Mouse (Mus musculus) kidney, embryonic 16.5 days (tissue): ENCODE data around the gene Med27. TPM values are rescaled to one million over a fixed set of nuclear protein-coding genes. Genes with fewer than 3 reads are reported as not detected.

Experiments
- ATAC-seq: fragments of 200-750 bp; cut with Nextera tagmentation; 2 replicates; pipeline ENCODE4 v1.8.0; 2017; ENCODE audit warnings: moderate TSS enrichment; ENCODE audit not compliant: low FRiP score, low TSS enrichment
- H3K27ac ChIP-seq: fragments of 300-500 bp; sonication (generic); 2 replicates; pipeline ENCODE4 v1.5.1; 2014; ENCODE audit warnings: low read length
- H3K27me3 ChIP-seq: fragments of 300-500 bp; sonication (generic); 2 replicates; pipeline ENCODE4 v1.6.1; 2014; ENCODE audit warnings: low read length, control low read depth, mixed read lengths; ENCODE audit not compliant: insufficient read depth
- H3K36me3 ChIP-seq: fragments of 300-500 bp; sonication (generic); 2 replicates; pipeline ENCODE4 v1.6.1; 2014; ENCODE audit warnings: low read length, control low read depth, mixed read lengths; ENCODE audit not compliant: insufficient read depth
- H3K4me1 ChIP-seq: fragments of 300-500 bp; sonication (generic); 2 replicates; pipeline ENCODE4 v1.6.1; 2014; ENCODE audit warnings: low read length, control low read depth, mixed read lengths; ENCODE audit not compliant: insufficient read depth
- H3K4me2 ChIP-seq: fragments of 300-500 bp; sonication (generic); replicated peaks from 2 replicates; pipeline ENCODE4 v1.6.1; 2014; ENCODE audit warnings: low read depth, low read length
- H3K4me3 ChIP-seq: fragments of 300-500 bp; sonication (generic); 2 replicates; pipeline ENCODE4 v1.5.1; 2014; ENCODE audit warnings: mild to moderate bottlenecking, low read length
- H3K9ac ChIP-seq: fragments of 300-500 bp; sonication (generic); replicated peaks from 2 replicates; pipeline ENCODE4 v1.6.1; 2014; ENCODE audit warnings: low read length
- H3K9me3 ChIP-seq: fragments of 300-500 bp; sonication (generic); 2 replicates; pipeline ENCODE4 v1.6.1; 2016; ENCODE audit warnings: low read length, control low read depth
- WGBS: fragments of 180-500 bp; shearing (Covaris S2); extraction: QIAGEN DNeasy Blood & Tissue Kit; methylation state at CpG from one replicate; pipeline ENCODE4 v1.1.7; 2014; 5-methylcytosine and 5-hydroxymethylcytosine counted together
- polyA plus RNA-seq: library from polyadenylated mRNA; unstranded; fragments of >200 nt; fragmentation: Nextera tagmentation; extraction: Ambion mirVana; gene quantifications from 2 replicates; pipeline ENCODE4 v1.2.1, GENCODE M21; 2015

Gene Med27
- polyA plus RNA-seq, 1 experiment from 2014 or later = 53.0 TPM

GRCm38 (mm10) chr2:29500601-29501350 is 154.2 kb downstream of the Med27 start:
- H3K9me3 ChIP-seq = no peaks in the 10 kb centered on the region
- no peak overlapping the region for H3K4me3 ChIP-seq
- H3K4me2 ChIP-seq = no peak overlapping the region
- H3K9ac ChIP-seq = no peak overlapping the region
- 75% methylated on average over 9 of the region's 9 CpGs for whole genome bisulfite sequencing
- no peak overlapping the region for H3K27ac ChIP-seq
- H3K27me3 ChIP-seq = no peaks in the 10 kb centered on the region
- H3K36me3 ChIP-seq = no peaks in the 10 kb centered on the region
- H3K4me1 ChIP-seq = no peaks in the 10 kb centered on the region
- ATAC-seq = no peak

- WGBS = 84% methylated on average over 4 of the region's 4 CpGs
- Histone ChIP-seq H3K9me3 (no peaks in the 10 kb centered on the region), H3K27me3 (no peaks in the 10 kb centered on the region), H3K27ac (no peak overlapping the region), H3K4me2 (no peak overlapping the region), H3K9ac (no peak overlapping the region), H3K4me1 (no peaks in the 10 kb centered on the region), H3K36me3 (no peaks in the 10 kb centered on the region), H3K4me3 (no peak overlapping the region)
- ATAC-seq = no peak
Measured at GRCm38 (mm10) chr2:29501381-29501780, 154.8 kb downstream of the Med27 start.

- Histone ChIP-seq H3K9me3 (no peaks in the 10 kb centered on the region), H3K4me1 (no peaks in the 10 kb centered on the region), H3K36me3 (no peaks in the 10 kb centered on the region), H3K4me3 (no peak overlapping the region), H3K4me2 (no peak overlapping the region), H3K27ac (no peak overlapping the region), H3K27me3 (no peaks in the 10 kb centered on the region), H3K9ac (no peak overlapping the region)
- WGBS = 67% methylated on average over 6 of the region's 6 CpGs
- ATAC-seq = no peak
Measured at GRCm38 (mm10) chr2:29504848-29505247, 158.2 kb downstream of the Med27 start.

- Histone ChIP-seq H3K27me3 (no peaks in the 10 kb centered on the region), H3K4me2 (no peak overlapping the region), H3K4me1 (no peaks in the 10 kb centered on the region), H3K4me3 (no peak overlapping the region), H3K9ac (no peak overlapping the region), H3K27ac (no peak overlapping the region), H3K9me3 (no peaks in the 10 kb centered on the region), H3K36me3 (no peaks in the 10 kb centered on the region)
- no peak for ATAC-seq
- WGBS = 69% methylated on average over 4 of the region's 4 CpGs
Measured at GRCm38 (mm10) chr2:29506411-29506810, 159.8 kb downstream of the Med27 start.

GRCm38 (mm10) chr2:29513131-29513530 is 166.5 kb downstream of the Med27 start:
- no peak overlapping the region for H3K4me2 ChIP-seq
- H3K9me3 ChIP-seq = no peaks in the 10 kb centered on the region
- no peak overlapping the region for H3K9ac ChIP-seq
- H3K4me1 ChIP-seq = no peaks in the 10 kb centered on the region
- H3K27ac ChIP-seq = no peak overlapping the region
- no peaks in the 10 kb centered on the region for H3K36me3 ChIP-seq
- H3K4me3 ChIP-seq = no peak overlapping the region
- WGBS = 55% methylated on average over 7 of the region's 7 CpGs
- ATAC-seq = no peak
- no peaks in the 10 kb centered on the region for H3K27me3 ChIP-seq

- no peak overlapping the region for H3K27ac ChIP-seq
- H3K4me3 ChIP-seq = no peak overlapping the region
- no peaks in the 10 kb centered on the region for H3K4me1 ChIP-seq
- no peak overlapping the region for H3K4me2 ChIP-seq
- no peaks in the 10 kb centered on the region for H3K27me3 ChIP-seq
- ATAC-seq = no peak
- no peak overlapping the region for H3K9ac ChIP-seq
- no peaks in the 10 kb centered on the region for H3K9me3 ChIP-seq
- WGBS = 87% methylated on average over 6 of the region's 6 CpGs
- H3K36me3 ChIP-seq = no peaks in the 10 kb centered on the region
Measured at GRCm38 (mm10) chr2:29514836-29515235, 168.2 kb downstream of the Med27 start.

GRCm38 (mm10) chr2:29515831-29516447 is 169.3 kb downstream of the Med27 start:
- no peak overlapping the region for H3K9ac ChIP-seq
- H3K4me2 ChIP-seq = no peak overlapping the region
- no peak overlapping the region for H3K4me3 ChIP-seq
- H3K36me3 ChIP-seq = no peaks in the 10 kb centered on the region
- no peaks in the 10 kb centered on the region for H3K4me1 ChIP-seq
- H3K9me3 ChIP-seq = no peaks in the 10 kb centered on the region
- no peak overlapping the region for H3K27ac ChIP-seq
- WGBS = 83% methylated on average over 4 of the region's 4 CpGs
- no peak for ATAC-seq
- H3K27me3 ChIP-seq = no peaks in the 10 kb centered on the region

- ATAC-seq = no peak
- no peaks in the 10 kb centered on the region for H3K36me3 ChIP-seq
- H3K9me3 ChIP-seq = no peaks in the 10 kb centered on the region
- no peak overlapping the region for H3K4me2 ChIP-seq
- H3K9ac ChIP-seq = no peak overlapping the region
- whole genome bisulfite sequencing = 70% methylated on average over 9 of the region's 9 CpGs
- H3K27ac ChIP-seq = no peak overlapping the region
- no peaks in the 10 kb centered on the region for H3K27me3 ChIP-seq
- no peak overlapping the region for H3K4me3 ChIP-seq
- no peaks in the 10 kb centered on the region for H3K4me1 ChIP-seq
Measured at GRCm38 (mm10) chr2:29516621-29517170, 170.1 kb downstream of the Med27 start.

GRCm38 (mm10) chr2:29519402-29519801 is 172.8 kb downstream of the Med27 start:
- Histone ChIP-seq H3K4me1 (peaks cover 10% of the 10 kb centered on the region; the same call in 1 of the 2 replicates), H3K27ac (no peak overlapping the region), H3K27me3 (no peaks in the 10 kb centered on the region), H3K4me2 (no peak overlapping the region), H3K36me3 (no peaks in the 10 kb centered on the region), H3K9me3 (no peaks in the 10 kb centered on the region), H3K9ac (no peak overlapping the region), H3K4me3 (no peak overlapping the region)
- ATAC-seq = no peak
- WGBS = 43% methylated on average over 3 of the region's 3 CpGs

- no peak for ATAC-seq
- Histone ChIP-seq H3K4me1 (peaks cover 18% of the 10 kb centered on the region), H3K4me3 (no peak overlapping the region), H3K36me3 (no peaks in the 10 kb centered on the region), H3K27me3 (no peaks in the 10 kb centered on the region), H3K9ac (no peak overlapping the region), H3K27ac (no peak overlapping the region), H3K4me2 (no peak overlapping the region), H3K9me3 (no peaks in the 10 kb centered on the region)
- 88% methylated on average over 6 of the region's 6 CpGs for WGBS
Measured at GRCm38 (mm10) chr2:29520206-29520605, 173.6 kb downstream of the Med27 start.
